Mouse (Mus musculus): ENCODE measurements at regions not wholly inside any gene's neighbourhood (a gene's known extent, or its start where the extent isn't known, plus 50 kb on each side); places are given as distances from the start of the nearest gene placed in this dataset.

DNA sequence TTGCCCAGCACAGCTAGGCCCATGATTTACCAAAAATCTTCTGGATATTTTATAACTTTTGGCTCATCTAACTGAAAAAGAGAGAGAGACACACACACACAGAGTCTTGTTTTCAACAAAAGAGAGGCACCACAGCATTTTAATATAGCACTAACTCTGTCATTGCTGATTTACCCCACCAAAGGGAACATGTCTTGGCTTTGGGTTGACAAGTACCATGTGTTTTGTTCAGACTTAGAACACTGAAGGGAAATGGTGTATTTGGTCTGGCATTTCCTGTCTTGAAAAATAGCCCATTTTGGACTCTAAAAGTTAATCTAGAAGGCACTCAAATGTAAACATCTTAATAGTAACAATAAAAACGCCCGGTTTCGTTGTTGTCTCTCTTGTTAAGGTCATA, 432.7 kb upstream of the Ptger4 start:
- no peak overlapping the region for H3K4me3 ChIP-seq (replicated peaks)
- H3K4me2 ChIP-seq, result no peak overlapping the region
- no peak overlapping the region for H3K27ac ChIP-seq
- no peak overlapping the region for H3K9ac ChIP-seq
- H3K9me3 ChIP-seq, result no peaks in the 10 kb centered on the region
- 55% methylated on average over 3 of the region's 3 CpGs for whole genome bisulfite sequencing
- H3K36me3 ChIP-seq, result no peaks in the 10 kb centered on the region
- no peaks in the 10 kb centered on the region for H3K27me3 ChIP-seq (replicated peaks)
- no peak for ATAC-seq (ENCODE audit: insufficient read depth, low FRiP score, low read depth)
- no peaks in the 10 kb centered on the region for H3K4me1 ChIP-seq

DNA sequence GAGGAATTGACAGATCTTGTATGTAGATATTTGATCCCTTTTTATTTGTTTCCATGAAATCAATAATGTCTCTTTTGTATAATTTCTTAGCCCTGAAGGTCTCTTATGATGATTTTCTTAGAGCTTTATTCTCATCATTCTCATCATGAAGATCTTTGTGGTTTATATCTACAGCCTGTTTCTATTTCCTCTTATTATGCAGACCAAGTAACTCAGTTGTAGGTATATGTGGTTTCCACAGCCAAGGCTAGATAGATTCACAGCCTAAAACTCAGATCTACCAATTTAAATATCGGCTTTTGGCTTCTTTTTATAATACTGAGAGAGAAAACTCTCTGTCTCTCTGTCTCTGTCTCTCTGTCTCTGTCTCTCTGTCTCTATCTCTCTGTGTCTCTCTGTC, 449.8 kb upstream of the Ptger4 start:
- ATAC-seq (ENCODE audit: insufficient read depth, low FRiP score, low read depth), result no peak
- Histone ChIP-seq H3K4me2 (no peak overlapping the region), H3K9ac (no peak overlapping the region), H3K36me3 (no peaks in the 10 kb centered on the region), H3K4me1 (no peaks in the 10 kb centered on the region), H3K4me3 (replicated peaks) (no peak overlapping the region), H3K27me3 (replicated peaks) (no peaks in the 10 kb centered on the region), H3K27ac (no peak overlapping the region), H3K9me3 (no peaks in the 10 kb centered on the region)
- WGBS, result 93% methylated on average over 1 of the region's 1 CpGs

DNA sequence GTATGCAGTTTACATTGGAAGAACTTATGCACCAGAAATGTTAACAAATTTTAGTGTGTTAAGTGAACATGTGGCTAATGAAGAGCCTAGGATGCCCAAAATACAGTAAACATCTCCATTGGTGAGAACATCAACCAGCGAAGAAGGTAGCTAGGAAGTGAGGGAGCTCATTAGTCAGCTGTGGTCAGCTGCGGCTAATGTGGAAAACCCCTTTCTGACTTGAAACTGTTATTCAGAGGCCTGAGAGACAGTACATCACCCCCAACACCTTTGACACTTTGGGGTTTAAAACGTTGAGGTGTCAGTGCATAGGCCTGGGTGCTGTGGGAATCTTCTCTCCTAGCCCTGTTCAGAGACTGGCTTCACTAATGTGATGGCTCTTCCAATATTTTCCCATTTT, 451.0 kb upstream of the Ptger4 start:
- Histone ChIP-seq H3K4me2 (no peak overlapping the region), H3K9me3 (no peaks in the 10 kb centered on the region), H3K27ac (no peak overlapping the region), H3K27me3 (replicated peaks) (no peaks in the 10 kb centered on the region), H3K4me3 (replicated peaks) (no peak overlapping the region), H3K4me1 (no peaks in the 10 kb centered on the region), H3K9ac (no peak overlapping the region), H3K36me3 (no peaks in the 10 kb centered on the region)
- 66% methylated on average over 3 of the region's 3 CpGs for WGBS
- no peak for ATAC-seq (ENCODE audit: insufficient read depth, low FRiP score, low read depth)

DNA sequence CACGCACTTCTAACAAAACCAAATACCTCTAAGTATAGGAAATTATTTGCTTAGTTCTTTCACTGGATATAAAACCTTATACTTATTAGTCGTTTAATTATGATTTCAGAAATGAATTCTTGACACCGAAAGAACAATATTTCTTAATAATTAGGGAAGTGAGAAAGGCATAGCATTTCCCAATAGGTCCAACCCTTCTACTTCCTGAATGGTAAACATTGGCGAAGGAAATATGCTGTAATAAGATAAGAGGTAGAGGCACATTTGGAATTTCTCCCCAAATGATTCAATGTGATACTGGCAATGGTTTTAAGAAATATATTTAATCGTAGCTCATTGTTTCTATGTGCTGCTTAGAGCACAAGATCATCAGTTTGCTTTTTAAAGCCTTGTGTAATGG, 464.5 kb upstream of the Ptger4 start:
- H3K4me2 ChIP-seq, result no peak overlapping the region
- no peak for ATAC-seq (ENCODE audit: insufficient read depth, low FRiP score, low read depth)
- H3K4me1 ChIP-seq, result no peaks in the 10 kb centered on the region
- no peak overlapping the region for H3K4me3 ChIP-seq (replicated peaks)
- H3K36me3 ChIP-seq, result no peaks in the 10 kb centered on the region
- H3K9me3 ChIP-seq, result no peaks in the 10 kb centered on the region
- no peak overlapping the region for H3K27ac ChIP-seq
- no peak overlapping the region for H3K9ac ChIP-seq
- no peaks in the 10 kb centered on the region for H3K27me3 ChIP-seq (replicated peaks)
- 77% methylated on average over 5 of the region's 5 CpGs for WGBS

DNA sequence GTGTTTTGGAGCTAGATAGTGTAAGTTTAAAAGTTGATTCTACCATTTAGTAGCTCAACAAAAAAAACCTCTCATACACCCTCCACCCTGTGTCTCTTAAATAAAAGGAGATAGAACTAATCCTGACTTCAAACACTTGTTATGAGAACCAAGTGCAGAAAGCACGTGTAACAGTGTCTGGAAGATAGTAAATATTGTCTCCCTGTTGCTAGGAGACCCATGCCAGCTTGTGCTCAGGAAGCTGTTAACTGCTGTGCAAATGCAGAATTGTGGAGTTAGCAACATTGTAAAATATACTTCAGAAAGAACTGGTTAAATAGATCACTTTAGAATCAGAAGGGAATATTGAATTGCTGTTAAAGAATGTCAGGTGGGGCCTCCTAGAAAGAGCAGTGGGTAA, 496.7 kb upstream of the Ptger4 start:
- H3K27me3 ChIP-seq (replicated peaks), result no peaks in the 10 kb centered on the region
- no peak overlapping the region for H3K4me2 ChIP-seq
- no peaks in the 10 kb centered on the region for H3K9me3 ChIP-seq
- H3K36me3 ChIP-seq, result no peaks in the 10 kb centered on the region
- H3K4me1 ChIP-seq, result no peaks in the 10 kb centered on the region
- ATAC-seq (ENCODE audit: insufficient read depth, low FRiP score, low read depth), result no peak
- H3K4me3 ChIP-seq (replicated peaks), result no peak overlapping the region
- H3K27ac ChIP-seq, result no peak overlapping the region
- H3K9ac ChIP-seq, result no peak overlapping the region
- WGBS, result 5% methylated on average over 1 of the region's 1 CpGs

DNA sequence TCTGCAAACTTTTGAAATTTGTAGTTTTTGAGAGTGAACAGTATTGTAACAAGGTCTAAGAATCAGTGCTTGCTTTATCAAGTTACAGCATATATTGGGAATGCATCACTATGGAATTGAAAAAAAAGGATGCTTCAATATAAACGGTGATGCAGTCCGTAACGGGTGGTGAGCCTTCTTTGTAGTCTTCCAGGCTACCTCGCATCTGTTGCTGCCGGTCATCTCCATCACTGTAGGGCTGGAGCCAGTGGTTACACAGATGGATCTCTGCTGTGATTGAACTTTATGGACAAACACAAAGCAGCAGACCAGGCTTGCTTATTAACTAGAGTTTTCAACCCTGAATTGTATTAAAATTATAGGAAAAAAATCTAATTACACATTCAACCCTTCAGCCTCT, 499.9 kb upstream of the Ptger4 start:
- H3K4me3 ChIP-seq (replicated peaks), result no peak overlapping the region
- no peaks in the 10 kb centered on the region for H3K9me3 ChIP-seq
- H3K36me3 ChIP-seq, result no peaks in the 10 kb centered on the region
- H3K4me1 ChIP-seq, result no peaks in the 10 kb centered on the region
- no peak overlapping the region for H3K9ac ChIP-seq
- H3K27ac ChIP-seq, result no peak overlapping the region
- ATAC-seq (ENCODE audit: insufficient read depth, low FRiP score, low read depth), result no peak
- no peaks in the 10 kb centered on the region for H3K27me3 ChIP-seq (replicated peaks)
- H3K4me2 ChIP-seq, result no peak overlapping the region
- WGBS, result 80% methylated on average over 5 of the region's 5 CpGs

DNA sequence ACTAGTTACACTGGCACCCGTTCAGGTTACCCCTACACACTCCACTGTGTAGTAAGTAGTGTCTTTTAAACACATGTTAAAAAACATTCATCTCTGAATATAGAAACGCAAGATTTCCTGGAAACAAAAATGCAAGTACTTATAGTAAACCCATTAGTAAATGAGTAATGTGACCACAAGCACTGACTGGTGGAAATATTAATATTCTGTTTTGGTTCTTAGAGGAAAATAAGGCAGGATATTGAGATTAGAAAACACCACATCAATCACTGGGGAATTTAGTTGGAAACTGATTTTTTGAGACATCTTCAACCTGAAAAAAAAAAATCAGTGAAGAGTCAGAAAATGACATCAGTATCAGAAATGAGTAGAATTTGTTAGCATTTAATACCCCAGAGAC, 514.7 kb upstream of the Ptger4 start:
- no peak for ATAC-seq (ENCODE audit: insufficient read depth, low FRiP score, low read depth)
- Histone ChIP-seq H3K36me3 (no peaks in the 10 kb centered on the region), H3K9me3 (no peaks in the 10 kb centered on the region), H3K27ac (no peak overlapping the region), H3K9ac (no peak overlapping the region), H3K27me3 (replicated peaks) (no peaks in the 10 kb centered on the region), H3K4me1 (no peaks in the 10 kb centered on the region), H3K4me3 (replicated peaks) (no peak overlapping the region), H3K4me2 (no peak overlapping the region)
- WGBS, result 80% methylated on average over 2 of the region's 2 CpGs

DNA sequence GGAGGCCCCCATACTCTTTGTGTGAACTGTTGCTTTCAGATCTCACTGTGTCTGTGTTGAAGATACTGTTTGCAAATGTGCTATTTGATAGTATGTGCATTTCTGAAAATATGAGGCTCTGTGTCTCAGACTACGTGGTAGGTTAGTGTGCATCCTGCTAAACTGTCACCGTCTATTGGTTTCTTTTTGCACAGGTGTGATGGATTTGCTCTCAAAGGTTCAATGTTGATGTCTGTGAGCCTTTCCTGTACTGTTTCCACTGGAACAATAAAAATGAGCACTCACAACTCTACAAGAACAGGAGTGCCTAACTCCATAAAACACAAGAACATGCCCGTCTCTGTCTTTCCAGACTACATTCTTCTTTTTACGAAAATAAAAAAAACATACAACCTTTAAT, 518.2 kb upstream of the Ptger4 start:
- Histone ChIP-seq H3K9me3 (no peaks in the 10 kb centered on the region), H3K4me3 (replicated peaks) (no peak overlapping the region), H3K4me1 (no peaks in the 10 kb centered on the region), H3K9ac (no peak overlapping the region), H3K36me3 (no peaks in the 10 kb centered on the region), H3K27me3 (replicated peaks) (no peaks in the 10 kb centered on the region), H3K4me2 (no peak overlapping the region), H3K27ac (no peak overlapping the region)
- no peak for ATAC-seq (ENCODE audit: insufficient read depth, low FRiP score, low read depth)
- 81% methylated on average over 4 of the region's 4 CpGs for WGBS

DNA sequence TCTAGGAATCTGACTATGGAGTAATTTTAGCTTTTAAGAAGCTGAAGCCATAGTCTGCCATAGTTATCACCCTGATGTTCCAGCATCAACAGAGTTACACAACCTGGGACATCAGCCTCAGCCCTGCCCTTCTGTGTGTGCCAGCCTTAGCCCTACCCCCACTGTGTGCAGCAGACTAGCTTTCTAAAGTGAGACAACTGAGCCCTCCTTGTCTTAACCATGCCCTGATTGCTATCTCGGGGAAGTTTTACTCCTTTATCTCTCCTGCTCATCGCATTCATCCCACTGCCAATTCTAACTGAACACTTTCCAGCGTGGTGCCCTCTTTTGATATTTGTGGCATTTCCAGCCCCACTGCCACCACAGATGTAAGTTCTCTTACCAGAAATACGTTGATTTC, 522.5 kb upstream of the Dab2 start:
- no peak overlapping the region for H3K4me2 ChIP-seq
- WGBS, result 77% methylated on average over 4 of the region's 4 CpGs

DNA sequence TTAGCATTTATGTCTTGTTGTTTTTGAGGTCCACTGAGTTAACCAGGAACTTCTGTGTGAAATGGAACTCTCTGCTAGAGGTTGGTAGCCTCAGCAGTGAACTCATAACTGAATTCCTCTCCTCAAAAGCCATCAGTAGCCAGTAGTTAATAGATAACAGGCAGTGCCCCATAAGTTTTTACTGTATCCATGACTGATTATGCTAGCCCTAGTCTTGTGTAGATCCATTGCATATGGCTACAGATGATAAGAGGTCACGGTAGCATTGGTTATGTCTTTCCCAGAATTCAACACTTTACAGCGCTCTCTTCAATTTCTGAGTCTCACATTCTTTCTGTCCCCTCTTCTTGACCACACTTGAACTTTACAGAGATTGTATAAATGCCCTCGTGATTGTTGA, 499.7 kb upstream of the Dab2 start:
- WGBS, result 84% methylated on average over 3 of the region's 3 CpGs
- no peak overlapping the region for H3K27ac ChIP-seq
- H3K36me3 ChIP-seq, result no peaks in the 10 kb centered on the region
- no peaks in the 10 kb centered on the region for H3K27me3 ChIP-seq (replicated peaks)
- H3K4me3 ChIP-seq (replicated peaks), result no peak overlapping the region
- no peak overlapping the region for H3K9ac ChIP-seq
- no peak for ATAC-seq (ENCODE audit: insufficient read depth, low FRiP score, low read depth)
- no peaks in the 10 kb centered on the region for H3K4me1 ChIP-seq
- H3K4me2 ChIP-seq, result no peak overlapping the region
- no peaks in the 10 kb centered on the region for H3K9me3 ChIP-seq

More for the DNA sequence above, 522.5 kb upstream of the Dab2 start:
- Histone ChIP-seq H3K27ac (no peak overlapping the region), H3K9me3 (no peaks in the 10 kb centered on the region), H3K9ac (no peak overlapping the region), H3K4me3 (replicated peaks) (no peak overlapping the region), H3K27me3 (replicated peaks) (no peaks in the 10 kb centered on the region), H3K36me3 (no peaks in the 10 kb centered on the region), H3K4me1 (no peaks in the 10 kb centered on the region)
- no peak for ATAC-seq (ENCODE audit: insufficient read depth, low FRiP score, low read depth)

DNA sequence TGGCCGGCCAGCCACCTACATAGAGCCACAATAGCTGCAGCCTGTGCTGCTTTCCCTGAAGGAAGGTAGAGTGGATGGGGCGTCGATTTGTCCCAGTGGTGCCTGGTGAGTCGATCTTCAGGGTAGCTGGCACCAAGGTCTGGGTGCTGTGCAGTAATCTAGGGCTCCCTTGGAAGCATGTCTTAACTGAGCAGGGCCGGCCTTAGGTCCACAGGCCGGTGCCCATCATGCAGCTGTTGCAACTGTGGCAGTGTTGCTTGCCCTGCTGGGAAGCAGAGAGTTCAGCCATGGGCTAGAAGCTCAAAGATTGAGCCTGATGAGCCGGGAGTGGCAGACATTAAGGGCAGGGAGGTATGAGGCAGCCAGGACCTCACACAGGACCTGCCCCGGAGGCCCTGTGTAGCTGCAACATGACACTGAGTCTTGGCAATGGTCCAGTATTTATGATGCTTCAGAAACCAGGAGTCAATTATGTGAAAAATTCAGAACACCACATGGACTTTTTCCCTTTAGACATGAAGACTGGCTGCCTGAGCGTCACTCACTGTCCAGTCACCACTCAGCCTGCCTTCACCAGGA, 488.3 kb upstream of the Dab2 start:
- no peak for ATAC-seq (ENCODE audit: insufficient read depth, low FRiP score, low read depth)
- H3K4me1 ChIP-seq, result no peaks in the 10 kb centered on the region
- H3K36me3 ChIP-seq, result no peaks in the 10 kb centered on the region
- no peaks in the 10 kb centered on the region for H3K27me3 ChIP-seq (replicated peaks)
- no peak overlapping the region for H3K4me3 ChIP-seq (replicated peaks)
- H3K9me3 ChIP-seq, result no peaks in the 10 kb centered on the region
- H3K9ac ChIP-seq, result no peak overlapping the region
- H3K27ac ChIP-seq, result no peak overlapping the region
- H3K4me2 ChIP-seq, result no peak overlapping the region
- WGBS, result 75% methylated on average over 9 of the region's 9 CpGs

DNA sequence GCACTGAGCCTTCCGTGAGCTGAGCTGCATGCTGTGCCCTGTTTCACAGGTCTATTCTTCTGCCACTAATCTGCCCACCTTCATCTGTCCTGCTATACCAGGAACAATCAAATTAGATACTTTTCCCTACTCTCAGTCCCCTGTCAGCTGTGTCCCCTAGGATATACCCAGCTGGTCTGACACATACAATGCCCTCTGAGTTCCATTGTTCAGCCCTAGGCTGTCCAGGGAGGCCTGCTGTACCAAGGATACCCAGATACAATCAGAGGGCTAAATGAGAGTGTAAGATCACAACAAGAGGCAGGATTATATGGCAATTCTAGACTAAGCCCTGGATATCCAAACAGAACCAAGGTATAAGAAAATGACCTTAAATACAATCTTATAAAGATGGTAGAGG, 487.6 kb upstream of the Dab2 start:
- no peak for ATAC-seq (ENCODE audit: insufficient read depth, low FRiP score, low read depth)
- 96% methylated on average over 1 of the region's 1 CpGs for WGBS
- Histone ChIP-seq H3K27ac (no peak overlapping the region), H3K27me3 (replicated peaks) (no peaks in the 10 kb centered on the region), H3K9me3 (no peaks in the 10 kb centered on the region), H3K4me3 (replicated peaks) (no peak overlapping the region), H3K36me3 (no peaks in the 10 kb centered on the region), H3K4me1 (no peaks in the 10 kb centered on the region), H3K9ac (no peak overlapping the region), H3K4me2 (no peak overlapping the region)

DNA sequence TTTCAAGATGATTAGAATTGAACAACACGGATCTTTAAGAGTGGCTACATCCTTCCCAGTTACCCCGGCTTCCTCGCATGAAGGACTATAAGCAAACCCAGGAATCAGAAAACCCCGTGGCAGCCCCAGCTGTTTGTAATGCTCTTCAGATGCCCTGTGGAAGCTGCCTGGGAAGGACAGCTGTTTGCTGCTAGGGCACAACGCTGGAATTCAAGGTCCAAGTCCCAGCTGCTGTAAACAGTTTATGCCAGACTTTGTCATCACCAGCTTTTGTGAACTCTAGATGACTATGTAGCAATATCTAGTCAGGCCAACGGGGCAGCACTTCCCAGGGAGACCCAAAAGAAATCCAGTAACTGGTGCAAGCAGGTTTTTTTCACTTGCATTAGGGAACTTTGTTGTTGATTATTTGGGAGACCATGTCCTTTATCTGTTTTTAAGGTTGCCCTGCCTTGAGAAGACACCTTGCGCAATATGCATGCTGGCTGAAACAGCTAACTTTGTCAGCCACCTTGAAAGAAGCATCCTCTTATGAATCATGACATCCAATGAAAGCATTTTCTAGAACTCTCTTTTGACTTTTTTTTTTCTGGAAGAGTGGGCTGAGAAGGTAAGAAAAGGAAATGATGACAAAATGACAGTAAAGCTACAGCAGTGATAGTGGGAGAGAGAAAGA, 481.5 kb upstream of the Dab2 start:
- ATAC-seq (ENCODE audit: insufficient read depth, low FRiP score, low read depth), result no peak
- Histone ChIP-seq H3K4me2 (no peak overlapping the region), H3K36me3 (no peaks in the 10 kb centered on the region), H3K9ac (no peak overlapping the region), H3K27ac (no peak overlapping the region), H3K9me3 (no peaks in the 10 kb centered on the region), H3K4me3 (replicated peaks) (no peak overlapping the region), H3K4me1 (no peaks in the 10 kb centered on the region), H3K27me3 (replicated peaks) (no peaks in the 10 kb centered on the region)
- 46% methylated on average over 7 of the region's 7 CpGs for WGBS

Measured in stomach, embryonic 15.5 days (tissue).